Mouse (Mus musculus): ENCODE results near the gene Rbp1.

DNA sequence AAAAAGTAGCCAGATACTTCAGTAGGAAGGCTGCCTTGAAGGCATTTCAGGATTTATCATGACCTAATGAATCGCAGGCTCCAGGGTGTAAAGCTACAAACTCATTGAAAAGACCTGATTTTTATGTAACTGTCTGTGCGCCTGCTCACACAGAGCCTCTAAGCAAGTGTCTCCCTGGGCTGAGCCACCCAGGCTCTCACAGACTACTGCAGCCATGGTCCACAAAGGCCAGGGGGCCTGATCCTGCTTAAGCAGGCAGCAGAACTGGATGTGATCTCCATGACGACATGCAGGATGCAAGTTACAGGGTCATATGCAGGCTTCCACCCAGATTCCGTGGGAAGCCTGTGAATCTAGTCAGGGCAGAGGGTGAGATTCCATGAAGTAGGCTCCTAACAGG is 29.3 kb upstream of the Rbp1 start:
- TF ChIP-seq CTCF (IDR thresholded peaks at IDR 0.05; ENCODE audit: borderline replicate concordance, control insufficient read depth, extremely low read depth, insufficient read depth, low read length, poor library complexity) (no peak), POLR2A (IDR thresholded peaks at IDR 0.05; ENCODE audit: control insufficient read depth, extremely low read depth, insufficient read depth, low read length, poor library complexity) (no peak)

Data from thymus, adult 2 months (tissue).